Mouse (Mus musculus): ENCODE measurements at regions not wholly inside any gene's neighbourhood (a gene's known extent, or its start where the extent isn't known, plus 50 kb on each side); places are given as distances from the start of the nearest gene placed in this dataset.

- Histone ChIP-seq H3K27ac (ENCODE audit: low read length) (no peak overlapping the region), H3K4me3 (replicated peaks; ENCODE audit: low read length) (no peak overlapping the region), H3K4me2 (ENCODE audit: low read length) (no peak overlapping the region), H3K4me1 (replicated peaks; ENCODE audit: control insufficient read depth, insufficient read depth, low read length) (no peaks in the 10 kb centered on the region), H3K9me3 (ENCODE audit: control insufficient read depth, low read length) (no peaks in the 10 kb centered on the region), H3K36me3 (ENCODE audit: control insufficient read depth, insufficient read depth) (no peaks in the 10 kb centered on the region), H3K27me3 (replicated peaks; ENCODE audit: control insufficient read depth, insufficient read depth, low read length) (no peaks in the 10 kb centered on the region), H3K9ac (replicated peaks; ENCODE audit: low read depth, low read length) (no peak overlapping the region)
- no peak for ATAC-seq
- WGBS = 87% methylated on average over 2 of the region's 2 CpGs
These were observed 428.4 kb downstream of the Bmper start for GRCm38 (mm10) chr9:23651300-23651699.

- H3K4me3 ChIP-seq (replicated peaks; ENCODE audit: low read length) = no peak overlapping the region
- H3K4me1 ChIP-seq (replicated peaks; ENCODE audit: control insufficient read depth, insufficient read depth, low read length) = no peaks in the 10 kb centered on the region
- no peak overlapping the region for H3K4me2 ChIP-seq (ENCODE audit: low read length)
- no peaks in the 10 kb centered on the region for H3K36me3 ChIP-seq (ENCODE audit: control insufficient read depth, insufficient read depth)
- 89% methylated on average over 2 of the region's 2 CpGs for WGBS
- no peak for ATAC-seq
- no peaks in the 10 kb centered on the region for H3K27me3 ChIP-seq (replicated peaks; ENCODE audit: control insufficient read depth, insufficient read depth, low read length)
- H3K9me3 ChIP-seq (ENCODE audit: control insufficient read depth, low read length) = no peaks in the 10 kb centered on the region
- H3K27ac ChIP-seq (ENCODE audit: low read length) = no peak overlapping the region
- H3K9ac ChIP-seq (replicated peaks; ENCODE audit: low read depth, low read length) = no peak overlapping the region
These were observed 430.2 kb downstream of the Bmper start for GRCm38 (mm10) chr9:23653086-23653485.

- Histone ChIP-seq H3K27me3 (replicated peaks; ENCODE audit: control insufficient read depth, insufficient read depth, low read length) (no peaks in the 10 kb centered on the region), H3K4me2 (ENCODE audit: low read length) (no peak overlapping the region), H3K4me1 (replicated peaks; ENCODE audit: control insufficient read depth, insufficient read depth, low read length) (no peaks in the 10 kb centered on the region), H3K9ac (replicated peaks; ENCODE audit: low read depth, low read length) (no peak overlapping the region), H3K36me3 (ENCODE audit: control insufficient read depth, insufficient read depth) (no peaks in the 10 kb centered on the region), H3K27ac (ENCODE audit: low read length) (no peak overlapping the region), H3K4me3 (replicated peaks; ENCODE audit: low read length) (no peak overlapping the region), H3K9me3 (ENCODE audit: control insufficient read depth, low read length) (no peaks in the 10 kb centered on the region)
- no peak for ATAC-seq
- 86% methylated on average over 1 of the region's 1 CpGs for WGBS
These were observed 431.9 kb downstream of the Bmper start for GRCm38 (mm10) chr9:23654777-23655176.

- H3K4me1 ChIP-seq (replicated peaks; ENCODE audit: control insufficient read depth, insufficient read depth, low read length) = no peaks in the 10 kb centered on the region
- H3K4me3 ChIP-seq (replicated peaks; ENCODE audit: low read length) = no peak overlapping the region
- no peaks in the 10 kb centered on the region for H3K9me3 ChIP-seq (ENCODE audit: control insufficient read depth, low read length)
- H3K9ac ChIP-seq (replicated peaks; ENCODE audit: low read depth, low read length) = no peak overlapping the region
- H3K27ac ChIP-seq (ENCODE audit: low read length) = no peak overlapping the region
- no peak overlapping the region for H3K4me2 ChIP-seq (ENCODE audit: low read length)
- ATAC-seq = no peak
- no peaks in the 10 kb centered on the region for H3K36me3 ChIP-seq (ENCODE audit: control insufficient read depth, insufficient read depth)
- no peaks in the 10 kb centered on the region for H3K27me3 ChIP-seq (replicated peaks; ENCODE audit: control insufficient read depth, insufficient read depth, low read length)
These were observed 431.8 kb upstream of the Npsr1 start for GRCm38 (mm10) chr9:23665960-23666359.

GRCm38 (mm10) chr9:23669230-23669629 is 428.6 kb upstream of the Npsr1 start:
- no peak overlapping the region for H3K4me3 ChIP-seq (replicated peaks; ENCODE audit: low read length)
- no peaks in the 10 kb centered on the region for H3K27me3 ChIP-seq (replicated peaks; ENCODE audit: control insufficient read depth, insufficient read depth, low read length)
- H3K4me1 ChIP-seq (replicated peaks; ENCODE audit: control insufficient read depth, insufficient read depth, low read length) = no peaks in the 10 kb centered on the region
- no peak for ATAC-seq
- H3K9ac ChIP-seq (replicated peaks; ENCODE audit: low read depth, low read length) = no peak overlapping the region
- no peak overlapping the region for H3K27ac ChIP-seq (ENCODE audit: low read length)
- no peaks in the 10 kb centered on the region for H3K9me3 ChIP-seq (ENCODE audit: control insufficient read depth, low read length)
- 87% methylated on average over 4 of the region's 4 CpGs for WGBS
- no peak overlapping the region for H3K4me2 ChIP-seq (ENCODE audit: low read length)
- no peaks in the 10 kb centered on the region for H3K36me3 ChIP-seq (ENCODE audit: control insufficient read depth, insufficient read depth)

- Histone ChIP-seq H3K36me3 (ENCODE audit: control insufficient read depth, insufficient read depth) (no peaks in the 10 kb centered on the region), H3K9me3 (ENCODE audit: control insufficient read depth, low read length) (no peaks in the 10 kb centered on the region), H3K27ac (ENCODE audit: low read length) (no peak overlapping the region), H3K4me3 (replicated peaks; ENCODE audit: low read length) (no peak overlapping the region), H3K27me3 (replicated peaks; ENCODE audit: control insufficient read depth, insufficient read depth, low read length) (no peaks in the 10 kb centered on the region), H3K4me1 (replicated peaks; ENCODE audit: control insufficient read depth, insufficient read depth, low read length) (no peaks in the 10 kb centered on the region), H3K9ac (replicated peaks; ENCODE audit: low read depth, low read length) (no peak overlapping the region), H3K4me2 (ENCODE audit: low read length) (no peak overlapping the region)
- 45% methylated on average over 5 of the region's 5 CpGs for WGBS
- no peak for ATAC-seq
These were observed 427.2 kb upstream of the Npsr1 start for GRCm38 (mm10) chr9:23670642-23671041.

GRCm38 (mm10) chr9:23673347-23673860 is 424.4 kb upstream of the Npsr1 start:
- peak; percentile 31; the same call in 1 of the 2 replicates for ATAC-seq
- 99% methylated on average over 4 of the region's 4 CpGs for WGBS

GRCm38 (mm10) chr9:23674833-23675232 is 423.0 kb upstream of the Npsr1 start:
- H3K4me3 ChIP-seq (replicated peaks; ENCODE audit: low read length) = no peak overlapping the region
- H3K4me2 ChIP-seq (ENCODE audit: low read length) = no peak overlapping the region
- no peaks in the 10 kb centered on the region for H3K4me1 ChIP-seq (replicated peaks; ENCODE audit: control insufficient read depth, insufficient read depth, low read length)
- no peaks in the 10 kb centered on the region for H3K9me3 ChIP-seq (ENCODE audit: control insufficient read depth, low read length)
- no peak overlapping the region for H3K27ac ChIP-seq (ENCODE audit: low read length)
- no peaks in the 10 kb centered on the region for H3K36me3 ChIP-seq (ENCODE audit: control insufficient read depth, insufficient read depth)
- H3K9ac ChIP-seq (replicated peaks; ENCODE audit: low read depth, low read length) = no peak overlapping the region
- 49% methylated on average over 8 of the region's 8 CpGs for WGBS
- H3K27me3 ChIP-seq (replicated peaks; ENCODE audit: control insufficient read depth, insufficient read depth, low read length) = no peaks in the 10 kb centered on the region
- no peak for ATAC-seq

More at GRCm38 (mm10) chr9:23673347-23673860, 424.4 kb upstream of the Npsr1 start:
- Histone ChIP-seq H3K9me3 (ENCODE audit: control insufficient read depth, low read length) (no peaks in the 10 kb centered on the region), H3K9ac (replicated peaks; ENCODE audit: low read depth, low read length) (no peak overlapping the region), H3K4me3 (replicated peaks; ENCODE audit: low read length) (no peak overlapping the region), H3K27me3 (replicated peaks; ENCODE audit: control insufficient read depth, insufficient read depth, low read length) (no peaks in the 10 kb centered on the region), H3K4me2 (ENCODE audit: low read length) (no peak overlapping the region), H3K36me3 (ENCODE audit: control insufficient read depth, insufficient read depth) (no peaks in the 10 kb centered on the region), H3K27ac (ENCODE audit: low read length) (no peak overlapping the region), H3K4me1 (replicated peaks; ENCODE audit: control insufficient read depth, insufficient read depth, low read length) (no peaks in the 10 kb centered on the region)

GRCm38 (mm10) chr9:23689456-23689855 is 408.3 kb upstream of the Npsr1 start:
- Histone ChIP-seq H3K36me3 (ENCODE audit: control insufficient read depth, insufficient read depth) (no peaks in the 10 kb centered on the region), H3K9ac (replicated peaks; ENCODE audit: low read depth, low read length) (no peak overlapping the region), H3K27ac (ENCODE audit: low read length) (no peak overlapping the region), H3K4me3 (replicated peaks; ENCODE audit: low read length) (no peak overlapping the region), H3K9me3 (ENCODE audit: control insufficient read depth, low read length) (no peaks in the 10 kb centered on the region; the same call in 1 of the 2 replicates), H3K27me3 (replicated peaks; ENCODE audit: control insufficient read depth, insufficient read depth, low read length) (no peaks in the 10 kb centered on the region), H3K4me2 (ENCODE audit: low read length) (no peak overlapping the region), H3K4me1 (replicated peaks; ENCODE audit: control insufficient read depth, insufficient read depth, low read length) (peaks cover 6% of the 10 kb centered on the region)
- ATAC-seq = no peak

GRCm38 (mm10) chr9:23692768-23693441 is 404.9 kb upstream of the Npsr1 start:
- WGBS = 20% methylated on average over 8 of the region's 8 CpGs
- H3K4me2 ChIP-seq (ENCODE audit: low read length) = no peak overlapping the region

More at GRCm38 (mm10) chr9:23692768-23693441, 404.9 kb upstream of the Npsr1 start:
- Histone ChIP-seq H3K9ac (replicated peaks; ENCODE audit: low read depth, low read length) (no peak overlapping the region), H3K27ac (ENCODE audit: low read length) (no peak overlapping the region), H3K27me3 (replicated peaks; ENCODE audit: control insufficient read depth, insufficient read depth, low read length) (no peaks in the 10 kb centered on the region), H3K4me1 (replicated peaks; ENCODE audit: control insufficient read depth, insufficient read depth, low read length) (peaks cover 6% of the 10 kb centered on the region), H3K4me3 (replicated peaks; ENCODE audit: low read length) (no peak overlapping the region), H3K36me3 (ENCODE audit: control insufficient read depth, insufficient read depth) (no peaks in the 10 kb centered on the region), H3K9me3 (ENCODE audit: control insufficient read depth, low read length) (no peaks in the 10 kb centered on the region)
- ATAC-seq = peak; percentile 92

Measured in forebrain, embryonic 16.5 days (tissue).